13 mouse cellular contexts compared by ENCODE assay signal in the genomic region with DNA sequence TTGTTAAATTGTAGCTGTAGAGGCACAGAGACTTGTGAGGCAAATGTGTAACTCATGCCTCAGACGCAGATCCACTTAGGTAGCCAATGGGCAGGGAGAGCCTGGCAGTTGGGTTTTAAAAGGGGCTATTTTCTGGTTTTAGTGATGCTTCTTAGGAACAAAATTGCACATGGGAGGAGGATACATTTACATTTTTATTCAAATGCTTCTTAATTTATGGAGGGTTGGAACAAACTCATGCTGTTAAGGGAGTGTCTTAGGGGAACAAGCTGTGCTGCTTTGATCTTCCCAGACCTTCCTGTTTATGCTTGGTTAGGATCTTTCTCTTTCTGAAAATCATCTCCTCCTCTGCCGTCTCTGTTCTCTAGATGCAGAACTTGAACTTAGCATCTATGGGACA.
"Had no signal": no experiment of that assay in that cellular context is flagged by ENCODE, and none has a peak within 500 bp of the region (broad histone marks: within the 10 kb centered on the region; RNA-seq: fewer than 3 reads in every experiment).

No protein-coding gene starts in this region.

- H3K27me3 ChIP-seq: kidney, embryonic 15.5 days; limb, embryonic 13.5 days; liver, embryonic 15.5 days had no signal

- H3K9me3 ChIP-seq: kidney, embryonic 15.5 days; limb, embryonic 13.5 days had no signal

- DNase-seq: kidney, adult 2 months; kidney, postnatal 14 days; layer of hippocampus, postnatal 36 days; left cerebral cortex, postnatal 4 days; lung, adult 2 months; lung, postnatal 36 days; thymus, adult 2 months; thymus, postnatal 36 days had no signal

- H3K36me3 ChIP-seq: kidney, embryonic 15.5 days; limb, embryonic 13.5 days; liver, embryonic 15.5 days had no signal

- H3K4me2 ChIP-seq: kidney, embryonic 15.5 days; limb, embryonic 13.5 days; liver, embryonic 15.5 days had no signal

- ATAC-seq: lung, postnatal 0 days; midbrain, embryonic 16.5 days had no signal

- H3K4me1 ChIP-seq: kidney, embryonic 15.5 days; limb, embryonic 13.5 days; liver, embryonic 15.5 days had no signal

- H3K27ac ChIP-seq: kidney, embryonic 15.5 days; limb, embryonic 13.5 days; liver, embryonic 15.5 days had no signal

- H3K9ac ChIP-seq: kidney, embryonic 15.5 days; limb, embryonic 13.5 days; liver, embryonic 15.5 days had no signal

- H3K4me3 ChIP-seq: kidney, embryonic 15.5 days; limb, embryonic 13.5 days; liver, embryonic 15.5 days had no signal
